Mouse (Mus musculus) forebrain, embryonic 15.5 days (tissue): ENCODE measurements around the gene Mitd1. TPM values are rescaled to one million over a fixed set of nuclear protein-coding genes. Genes with fewer than 3 reads are reported as not detected.

Source experiments
- ATAC-seq: fragments of 200-750 bp; cut with Nextera tagmentation; replicated peaks from 2 replicates; pipeline ENCODE4 v1.8.0; 2017; ENCODE audit warnings: mild to moderate bottlenecking, moderate TSS enrichment, moderate library complexity
- H3K27ac ChIP-seq: fragments of 300-500 bp; sonication (generic); replicated peaks from 2 replicates; pipeline ENCODE4 v1.5.1; 2015; ENCODE audit warnings: mild to moderate bottlenecking, inconsistent platforms
- H3K27me3 ChIP-seq: fragments of 300-500 bp; sonication (generic); 2 replicates; pipeline ENCODE4 v1.6.1; 2015; ENCODE audit warnings: inconsistent platforms
- H3K36me3 ChIP-seq: fragments of 300-500 bp; sonication (generic); 2 replicates; pipeline ENCODE4 v1.6.1; 2015; ENCODE audit warnings: mild to moderate bottlenecking, inconsistent platforms
- H3K4me1 ChIP-seq: fragments of 300-500 bp; sonication (generic); 2 replicates; pipeline ENCODE4 v1.6.1; 2015; ENCODE audit warnings: inconsistent platforms
- H3K4me2 ChIP-seq: fragments of 300-500 bp; sonication (generic); replicated peaks from 2 replicates; pipeline ENCODE4 v1.6.1; 2015; ENCODE audit warnings: mild to moderate bottlenecking, inconsistent platforms
- H3K4me3 ChIP-seq: fragments of 300-500 bp; sonication (generic); 2 replicates; pipeline ENCODE4 v1.5.1; 2015; ENCODE audit warnings: mild to moderate bottlenecking, inconsistent platforms
- H3K9ac ChIP-seq: fragments of 300-500 bp; sonication (generic); replicated peaks from 2 replicates; pipeline ENCODE4 v1.6.1; 2015; ENCODE audit warnings: mild to moderate bottlenecking, inconsistent platforms
- H3K9me3 ChIP-seq: fragments of 300-500 bp; sonication (generic); 2 replicates; pipeline ENCODE4 v1.6.1; 2016; ENCODE audit warnings: inconsistent platforms
- WGBS: fragments of 180-500 bp; shearing (Covaris S2); methylation state at CpG from one replicate; pipeline ENCODE4 v1.1.7; 2015; ENCODE audit warnings: mixed read lengths; 5-methylcytosine and 5-hydroxymethylcytosine counted together
- polyA plus RNA-seq: library from polyadenylated mRNA; unstranded; fragments of >200 nt; fragmentation: Nextera tagmentation; extraction: Ambion mirVana; gene quantifications from 2 replicates; pipeline ENCODE4 v1.2.1, GENCODE M21; 2015

Gene Mitd1
- polyA plus RNA-seq: 15.9 and 17.6 TPM in 2 replicates

DNA sequence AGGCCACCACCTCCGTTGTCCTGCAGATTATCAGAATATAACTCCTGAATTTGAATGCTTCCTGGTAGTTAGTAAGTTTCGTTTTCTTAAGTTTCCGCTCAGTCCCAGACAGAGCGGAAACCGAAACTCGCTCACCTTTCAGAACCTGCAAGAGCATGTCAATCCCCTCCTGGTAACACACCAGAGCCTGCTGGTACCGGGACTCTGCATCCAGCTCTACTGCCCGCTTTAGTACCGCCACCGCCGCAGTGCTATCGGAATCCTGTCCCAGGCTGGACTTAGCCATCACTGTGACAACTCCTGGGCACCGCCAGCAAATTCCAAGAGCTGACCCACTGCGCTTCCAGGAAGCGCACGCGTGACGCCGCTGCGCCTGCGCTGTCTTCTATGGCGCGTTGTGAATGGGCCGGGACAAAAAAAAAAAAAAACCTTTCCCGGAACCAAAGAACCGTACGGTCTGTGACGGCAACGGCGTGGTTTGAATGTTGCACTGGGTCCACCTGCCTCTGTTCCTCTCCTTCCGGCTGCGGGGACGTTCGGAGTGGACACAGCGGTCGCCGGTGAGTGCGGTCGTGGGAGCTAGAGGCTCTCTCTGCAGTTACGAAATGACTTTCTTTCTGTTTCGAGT is at the start of gene Mitd1, which contains the start of gene Mrpl30:
Mitd1 (minus strand) TSS at position 387 of the 628 bp plus-strand sequence.
Mrpl30 (plus strand) TSS at position 453 of the 628 bp plus-strand sequence.
- under 1% methylated on average over 41 of the region's 41 CpGs for WGBS
- ATAC-seq: peak; percentile 92

DNA sequence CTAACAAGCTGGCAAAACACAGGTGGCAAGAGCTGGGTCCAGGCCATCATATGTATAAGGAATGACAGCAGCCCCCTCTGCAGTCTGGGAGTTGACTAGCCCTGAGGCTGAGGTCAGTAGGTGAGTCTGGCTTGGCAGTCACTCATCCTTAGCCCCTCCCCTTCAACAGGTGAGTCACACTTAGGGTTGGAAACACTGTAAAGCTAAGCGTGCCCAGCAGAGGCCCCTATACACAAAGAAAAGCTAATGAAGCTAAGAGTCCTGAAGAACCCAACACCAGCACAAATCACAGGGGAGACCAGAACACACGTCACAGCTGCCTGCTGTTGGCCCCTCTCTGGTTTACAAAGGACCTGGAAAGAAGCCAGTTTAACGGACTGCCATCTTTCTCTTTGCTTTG is 41.6 kb upstream of the Mitd1 start:
- H3K9me3 ChIP-seq: no peaks in the 10 kb centered on the region
- no peaks in the 10 kb centered on the region for H3K27me3 ChIP-seq
- H3K9ac ChIP-seq: no peak overlapping the region
- no peak for ATAC-seq
- WGBS: 15% methylated on average over 3 of the region's 3 CpGs
- no peak overlapping the region for H3K4me3 ChIP-seq
- no peak overlapping the region for H3K4me2 ChIP-seq
- no peak overlapping the region for H3K27ac ChIP-seq
- no peaks in the 10 kb centered on the region for H3K4me1 ChIP-seq
- H3K36me3 ChIP-seq: no peaks in the 10 kb centered on the region

More for the DNA sequence above, at the start of gene Mitd1, which contains the start of gene Mrpl30:
- no peaks in the 10 kb centered on the region for H3K9me3 ChIP-seq
- peaks cover 9% of the 10 kb centered on the region; the same call in 1 of the 2 replicates for H3K36me3 ChIP-seq
- peaks cover 22% of the 10 kb centered on the region for H3K4me1 ChIP-seq
- no peaks in the 10 kb centered on the region for H3K27me3 ChIP-seq
- peak within 1 kb of the TSS; percentile 71 for H3K9ac ChIP-seq
- peak within 1 kb of the TSS; percentile 76 for H3K4me3 ChIP-seq
- peak within 1 kb of the TSS; percentile 67 for H3K27ac ChIP-seq
- H3K4me2 ChIP-seq: peak within 1 kb of the TSS; percentile 75

DNA sequence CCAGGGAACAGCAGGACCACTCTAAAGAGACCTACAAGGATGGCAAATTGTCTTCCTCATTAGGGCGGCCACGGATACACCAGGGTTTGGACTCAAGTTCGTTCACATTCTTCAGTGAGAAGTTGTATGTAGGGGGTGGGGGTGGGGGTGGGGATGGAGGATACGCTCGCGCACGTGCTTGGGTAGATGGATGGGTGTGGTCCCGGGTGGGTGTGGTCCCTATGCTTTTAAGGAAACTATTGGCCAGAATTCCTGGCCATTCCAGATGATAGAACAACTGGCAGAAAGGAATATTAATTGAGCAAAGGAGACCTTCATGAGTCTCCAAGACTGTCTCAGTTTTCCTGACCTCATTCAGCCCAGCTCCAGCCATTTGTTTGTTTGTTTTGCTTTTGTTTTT is 35.8 kb upstream of the Mitd1 start:
- no peak overlapping the region for H3K4me2 ChIP-seq
- no peak for ATAC-seq
- 73% methylated on average over 8 of the region's 8 CpGs for WGBS
- no peak overlapping the region for H3K27ac ChIP-seq
- H3K4me3 ChIP-seq: no peak overlapping the region
- no peaks in the 10 kb centered on the region for H3K4me1 ChIP-seq
- H3K9me3 ChIP-seq: no peaks in the 10 kb centered on the region
- H3K27me3 ChIP-seq: no peaks in the 10 kb centered on the region
- H3K36me3 ChIP-seq: no peaks in the 10 kb centered on the region
- H3K9ac ChIP-seq: no peak overlapping the region

DNA sequence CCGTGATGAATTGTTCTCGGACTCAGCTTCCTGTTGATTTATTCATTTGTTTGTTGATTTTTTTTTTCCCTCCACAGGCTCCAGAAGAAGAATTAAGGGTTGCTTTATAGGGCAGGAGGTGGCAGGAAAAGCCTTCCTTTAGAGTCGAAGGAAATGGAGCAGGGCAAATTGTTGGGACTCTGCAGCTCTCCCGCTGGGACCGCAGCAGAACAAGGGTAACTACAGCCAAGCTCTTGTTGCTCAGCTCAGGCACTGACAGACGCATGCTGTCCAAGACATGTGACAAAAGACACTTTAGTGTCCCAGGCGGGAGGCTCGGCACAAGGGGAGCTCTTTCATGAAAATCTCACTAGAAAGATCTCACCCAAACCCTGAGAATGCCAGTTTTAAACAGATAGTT is 32.3 kb upstream of the Mitd1 start:
- H3K36me3 ChIP-seq: no peaks in the 10 kb centered on the region
- no peak overlapping the region for H3K9ac ChIP-seq
- no peaks in the 10 kb centered on the region for H3K9me3 ChIP-seq
- no peak overlapping the region for H3K4me2 ChIP-seq
- no peak overlapping the region for H3K4me3 ChIP-seq
- no peak for ATAC-seq
- WGBS: 62% methylated on average over 8 of the region's 8 CpGs
- H3K4me1 ChIP-seq: no peaks in the 10 kb centered on the region
- no peak overlapping the region for H3K27ac ChIP-seq
- no peaks in the 10 kb centered on the region for H3K27me3 ChIP-seq

DNA sequence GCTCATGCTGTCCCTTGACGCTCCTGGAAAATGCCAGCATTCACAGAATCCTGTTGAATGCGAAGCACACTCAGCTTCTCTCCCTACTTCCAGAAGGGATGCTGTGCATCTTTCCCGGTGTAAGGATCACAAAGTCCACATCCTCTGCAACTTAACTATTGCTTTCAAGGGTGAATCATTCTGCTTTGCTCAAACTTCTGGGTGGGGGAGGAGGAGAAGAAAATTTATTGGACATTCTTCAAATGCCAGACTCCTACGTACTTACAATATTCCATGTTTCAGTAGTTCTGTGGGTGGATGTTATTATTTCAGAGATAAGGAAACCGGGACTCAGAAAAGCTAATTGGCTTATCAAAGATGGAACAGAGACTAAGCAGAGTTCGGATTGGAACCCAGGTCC is 27.9 kb upstream of the Mitd1 start:
- H3K27ac ChIP-seq: no peak overlapping the region
- no peak for ATAC-seq

DNA sequence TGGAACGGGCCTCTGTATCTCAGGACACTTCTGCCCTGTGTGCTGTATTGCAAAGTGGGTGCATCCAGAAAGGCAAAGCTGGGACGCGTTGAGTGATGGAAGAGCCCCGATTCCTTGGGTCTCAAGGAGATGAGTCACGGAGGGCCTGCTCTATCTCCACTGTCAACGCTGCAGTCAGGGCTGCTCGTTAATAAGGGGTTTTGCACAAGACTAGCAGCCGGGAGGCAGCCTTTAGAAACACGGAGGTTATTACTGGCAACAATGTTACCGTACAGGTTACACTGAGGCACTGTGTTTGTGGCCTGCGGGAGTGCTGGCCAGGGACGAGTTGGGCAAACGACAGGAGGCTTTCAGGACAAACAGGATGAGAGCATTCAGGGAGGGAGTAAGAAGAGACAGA is 27.5 kb upstream of the Mitd1 start:
- no peaks in the 10 kb centered on the region for H3K36me3 ChIP-seq
- H3K9me3 ChIP-seq: no peaks in the 10 kb centered on the region
- no peak overlapping the region for H3K9ac ChIP-seq
- WGBS: 62% methylated on average over 13 of the region's 13 CpGs
- H3K4me1 ChIP-seq: no peaks in the 10 kb centered on the region
- no peaks in the 10 kb centered on the region for H3K27me3 ChIP-seq
- H3K27ac ChIP-seq: no peak overlapping the region
- ATAC-seq: no peak
- no peak overlapping the region for H3K4me2 ChIP-seq
- H3K4me3 ChIP-seq: no peak overlapping the region

More for the DNA sequence above, 27.9 kb upstream of the Mitd1 start:
- Histone ChIP-seq H3K4me2 (no peak overlapping the region), H3K9ac (no peak overlapping the region), H3K36me3 (no peaks in the 10 kb centered on the region), H3K4me1 (no peaks in the 10 kb centered on the region), H3K27me3 (no peaks in the 10 kb centered on the region), H3K4me3 (no peak overlapping the region), H3K9me3 (no peaks in the 10 kb centered on the region)
- 83% methylated on average over 6 of the region's 6 CpGs for WGBS

DNA sequence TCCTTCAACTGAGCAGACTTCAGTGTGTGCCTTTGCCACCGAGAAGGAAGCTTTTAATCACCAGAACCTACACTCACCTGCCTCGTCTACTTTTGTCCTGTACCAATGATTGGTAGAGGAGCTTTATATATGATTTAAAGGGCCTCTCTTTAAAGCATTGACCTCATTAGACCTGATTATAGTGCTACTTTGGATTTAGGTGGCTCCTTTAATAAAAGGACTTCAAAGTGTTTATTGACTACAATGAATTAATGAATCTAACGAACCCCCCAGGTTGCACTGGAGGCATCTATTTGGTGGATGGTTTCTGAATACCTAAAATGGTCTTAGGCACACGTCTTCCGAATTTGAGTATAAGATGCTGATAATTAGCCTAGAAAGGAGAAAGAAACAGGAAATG is 26.2 kb upstream of the Mitd1 start, which contains the start of gene Lyg2:
Lyg2 (minus strand) TSS at position 101 of the 400 bp plus-strand sequence.
- no peak for ATAC-seq
- Histone ChIP-seq H3K36me3 (no peaks in the 10 kb centered on the region), H3K27me3 (no peaks in the 10 kb centered on the region), H3K4me3 (no peak within 1 kb of the TSS), H3K4me2 (no peak within 1 kb of the TSS), H3K4me1 (no peaks in the 10 kb centered on the region), H3K9ac (no peak within 1 kb of the TSS), H3K27ac (no peak within 1 kb of the TSS), H3K9me3 (no peaks in the 10 kb centered on the region)
- WGBS: 42% methylated on average over 5 of the region's 5 CpGs

DNA sequence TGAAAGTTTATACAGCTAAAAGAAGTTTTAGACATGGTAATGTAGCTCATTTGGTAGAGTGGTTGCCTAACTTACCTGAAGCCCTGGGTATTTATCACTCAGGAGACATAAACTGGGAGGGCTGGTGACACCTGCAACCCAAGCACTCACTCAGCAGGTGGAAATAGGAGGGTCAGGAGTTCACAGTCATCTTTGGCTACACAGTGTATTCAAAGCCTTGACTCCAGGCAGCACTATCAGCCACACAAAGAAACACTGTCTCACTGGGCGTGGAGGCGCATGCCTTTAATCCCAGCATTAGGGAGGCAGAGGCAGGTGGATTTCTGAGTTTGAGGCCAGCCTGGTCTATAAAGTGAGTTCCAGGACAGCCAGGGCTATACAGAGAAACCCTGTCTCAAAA is 22.5 kb upstream of the Mitd1 start:
- H3K36me3 ChIP-seq: no peaks in the 10 kb centered on the region
- no peak overlapping the region for H3K9ac ChIP-seq
- WGBS: 85% methylated on average over 2 of the region's 2 CpGs
- no peak for ATAC-seq
- H3K27ac ChIP-seq: no peak overlapping the region
- H3K9me3 ChIP-seq: no peaks in the 10 kb centered on the region
- no peaks in the 10 kb centered on the region for H3K27me3 ChIP-seq
- H3K4me2 ChIP-seq: no peak overlapping the region
- no peaks in the 10 kb centered on the region for H3K4me1 ChIP-seq
- H3K4me3 ChIP-seq: no peak overlapping the region

DNA sequence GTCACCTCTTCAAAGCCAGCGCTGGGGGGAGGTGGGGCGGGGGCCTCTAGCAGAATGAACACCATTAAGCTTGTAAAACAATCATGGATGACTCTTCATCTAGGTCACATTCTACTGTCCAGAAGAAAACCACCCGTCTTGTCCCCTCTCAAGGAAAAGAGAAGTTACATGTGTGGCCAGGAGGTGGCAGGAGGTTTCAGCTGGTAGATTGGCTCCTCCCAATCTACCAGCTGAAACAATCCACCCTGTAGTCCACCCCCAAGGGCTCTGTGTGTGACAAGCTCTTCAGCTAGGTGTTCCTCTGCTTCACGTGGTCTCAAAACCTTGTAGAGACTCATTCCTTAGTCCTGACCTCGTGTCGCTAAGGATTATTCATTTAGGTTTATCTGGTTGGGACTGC is 13.0 kb upstream of the Mitd1 start:
- WGBS: 43% methylated on average over 6 of the region's 6 CpGs
- Histone ChIP-seq H3K9me3 (no peaks in the 10 kb centered on the region), H3K36me3 (peaks cover 20% of the 10 kb centered on the region), H3K27me3 (no peaks in the 10 kb centered on the region), H3K4me1 (no peaks in the 10 kb centered on the region), H3K9ac (no peak overlapping the region), H3K4me3 (no peak overlapping the region), H3K4me2 (no peak overlapping the region), H3K27ac (no peak overlapping the region)
- no peak for ATAC-seq

DNA sequence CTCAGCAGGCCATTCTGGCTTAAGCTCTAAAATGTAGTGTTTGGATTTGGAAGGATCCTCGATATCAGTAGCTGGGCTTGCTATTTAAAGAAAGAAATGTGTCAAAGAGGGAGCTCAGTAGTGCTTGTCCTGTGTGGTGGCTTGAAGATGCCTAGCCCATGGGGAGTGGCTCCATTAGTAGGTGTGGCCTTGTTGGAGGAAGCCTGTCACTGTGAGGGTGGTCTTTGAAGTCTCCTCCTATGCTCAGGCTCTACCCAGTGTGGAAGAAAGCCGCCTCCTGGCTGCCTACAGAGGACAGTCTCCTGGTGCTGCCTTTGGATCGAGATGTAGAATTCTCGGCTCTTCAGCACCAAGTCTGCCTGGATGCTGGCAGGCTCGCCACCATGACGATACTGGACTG is 10.1 kb upstream of the Mitd1 start:
- 58% methylated on average over 6 of the region's 6 CpGs for WGBS
- no peak for ATAC-seq
- no peaks in the 10 kb centered on the region for H3K27me3 ChIP-seq
- H3K27ac ChIP-seq: no peak overlapping the region
- no peak overlapping the region for H3K9ac ChIP-seq
- H3K4me3 ChIP-seq: no peak overlapping the region
- H3K4me1 ChIP-seq: no peaks in the 10 kb centered on the region
- H3K4me2 ChIP-seq: no peak overlapping the region
- H3K36me3 ChIP-seq: peaks cover 41% of the 10 kb centered on the region
- H3K9me3 ChIP-seq: no peaks in the 10 kb centered on the region

DNA sequence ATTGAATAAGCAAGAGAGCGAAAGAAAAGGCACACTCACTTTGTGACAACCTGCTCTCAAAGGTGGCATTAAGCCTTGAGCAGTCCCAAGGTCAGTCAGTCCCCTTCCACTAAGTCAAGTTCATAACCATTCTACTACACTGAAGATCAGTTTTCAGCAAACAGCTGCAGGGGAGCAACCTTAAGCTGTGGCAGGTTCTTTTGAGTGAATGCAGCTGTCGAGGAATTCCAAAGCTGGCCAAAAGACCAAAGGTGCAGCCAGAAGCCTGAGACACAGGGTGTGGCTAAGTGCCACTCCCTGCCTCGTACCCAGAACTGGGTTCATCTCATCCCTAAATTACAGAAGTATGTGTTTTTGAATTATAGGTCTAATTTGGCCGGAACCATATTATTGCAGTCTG is 9.6 kb upstream of the Mitd1 start:
- H3K4me3 ChIP-seq: no peak overlapping the region
- ATAC-seq: no peak
- no peaks in the 10 kb centered on the region for H3K9me3 ChIP-seq
- H3K36me3 ChIP-seq: peaks cover 44% of the 10 kb centered on the region
- 88% methylated on average over 4 of the region's 4 CpGs for WGBS
- H3K4me2 ChIP-seq: no peak overlapping the region
- no peaks in the 10 kb centered on the region for H3K27me3 ChIP-seq
- H3K27ac ChIP-seq: no peak overlapping the region
- H3K4me1 ChIP-seq: no peaks in the 10 kb centered on the region
- H3K9ac ChIP-seq: no peak overlapping the region

DNA sequence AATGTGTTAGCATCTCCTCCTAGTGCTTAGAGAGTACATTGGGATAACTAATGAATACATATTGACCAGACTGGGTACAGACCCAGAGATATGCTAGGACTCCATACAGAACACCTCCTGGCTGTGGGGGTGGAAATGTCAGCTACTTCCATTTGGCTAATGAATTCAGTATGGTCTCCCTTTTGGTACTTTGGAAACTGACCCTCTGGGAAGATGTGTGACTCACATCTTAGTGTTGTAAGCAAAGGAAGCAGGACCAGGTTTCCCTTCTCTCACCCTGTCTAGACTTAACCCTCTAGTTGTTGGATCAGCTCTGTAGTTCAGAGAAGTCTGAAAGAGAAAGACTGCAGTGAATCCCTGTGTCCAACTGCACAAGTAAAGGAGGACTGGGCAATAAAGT is 4.4 kb upstream of the Mitd1 start:
- H3K9me3 ChIP-seq: no peaks in the 10 kb centered on the region
- H3K27me3 ChIP-seq: no peaks in the 10 kb centered on the region
- H3K36me3 ChIP-seq: peaks cover 41% of the 10 kb centered on the region
- no peak overlapping the region for H3K9ac ChIP-seq
- no peak overlapping the region for H3K4me3 ChIP-seq
- H3K27ac ChIP-seq: no peak overlapping the region
- no peak for ATAC-seq
- H3K4me1 ChIP-seq: peaks cover 15% of the 10 kb centered on the region
- H3K4me2 ChIP-seq: no peak overlapping the region

DNA sequence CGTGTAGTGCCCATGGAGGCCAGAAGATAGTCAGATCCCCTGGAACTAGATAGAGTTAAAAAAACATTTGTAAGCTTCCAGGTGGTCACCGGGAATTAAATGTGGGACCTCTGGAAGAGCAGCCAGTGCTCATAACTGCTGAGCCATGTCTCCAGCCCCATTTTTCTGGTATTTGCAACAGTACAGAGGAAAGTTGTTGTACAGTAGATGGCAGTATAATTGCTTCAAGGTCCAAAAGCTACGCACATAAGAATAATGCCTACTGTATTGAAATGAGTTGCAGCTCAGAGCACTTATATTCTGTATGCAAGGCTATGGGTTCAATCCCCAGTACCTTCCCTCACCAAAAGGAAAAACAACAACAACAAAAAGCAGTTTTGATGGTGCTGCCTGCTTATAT is 1.2 kb upstream of the Mitd1 start:
- Histone ChIP-seq H3K36me3 (peaks cover 14% of the 10 kb centered on the region; the same call in 1 of the 2 replicates), H3K4me2 (peak overlapping the region; percentile 75), H3K4me1 (peaks cover 22% of the 10 kb centered on the region), H3K27me3 (no peaks in the 10 kb centered on the region), H3K27ac (no peak overlapping the region), H3K9ac (no peak overlapping the region; the same call in 1 of the 2 replicates), H3K4me3 (peak overlapping the region; percentile 76), H3K9me3 (no peaks in the 10 kb centered on the region)
- 62% methylated on average over 3 of the region's 3 CpGs for WGBS
- no peak for ATAC-seq
